Mouse (Mus musculus) kidney, adult 18-20 months (tissue): ENCODE data around the gene Naa11.

Source experiments
- DNase-seq: peaks from one replicate; pipeline ENCODE4 v3.0.0; 2021

The Naa11 gene

GRCm38 (mm10) chr5:97344144-97344543 is 48.0 kb downstream of the Naa11 start:
- no peak for DNase-seq

- DNase-seq, result no peak
These were observed 57.4 kb downstream of the Naa11 start for GRCm38 (mm10) chr5:97334794-97335193.
